Mouse (Mus musculus) limb, embryonic 11.5 days (tissue): ENCODE results near the gene Arap1. TPM values are rescaled to one million over a fixed set of nuclear protein-coding genes. Genes with fewer than 3 reads are reported as not detected.
A peak's percentile ranks its signal among the peaks of the same experiment; 100 is the strongest.

Source experiments
- ATAC-seq: fragments of 200-750 bp; cut with Nextera tagmentation; 2 replicates; pipeline ENCODE4 v1.8.0; 2017; ENCODE audit warnings: low read depth; ENCODE audit not compliant: insufficient number of reproducible peaks, low FRiP score, low TSS enrichment
- DNase-seq: peaks from one replicate; pipeline ENCODE4 v3.0.0-alpha.2; 2015; ENCODE audit warnings: low spot score
- H3K27ac ChIP-seq: fragments of 300-500 bp; sonication (generic); replicated peaks from 2 replicates; pipeline ENCODE4 v1.5.1; 2014; ENCODE audit warnings: low read depth, mild to moderate bottlenecking, low read length
- H3K27me3 ChIP-seq: fragments of 300-500 bp; sonication (generic); 2 replicates; pipeline ENCODE4 v1.6.1; 2014; ENCODE audit warnings: mild to moderate bottlenecking, low read length, mixed read lengths; ENCODE audit not compliant: control insufficient read depth, insufficient read depth
- H3K36me3 ChIP-seq: fragments of 300-500 bp; sonication (generic); 2 replicates; pipeline ENCODE4 v1.6.1; 2014; ENCODE audit warnings: mild to moderate bottlenecking, low read length, moderate library complexity, mixed read lengths; ENCODE audit not compliant: control insufficient read depth, insufficient read depth
- H3K4me1 ChIP-seq: fragments of 300-500 bp; sonication (generic); 2 replicates; pipeline ENCODE4 v1.6.1; 2014; ENCODE audit warnings: low read length, mixed read lengths; ENCODE audit not compliant: control insufficient read depth, insufficient read depth
- H3K4me2 ChIP-seq: fragments of 300-500 bp; sonication (generic); 2 replicates; pipeline ENCODE4 v1.6.1; 2014; ENCODE audit warnings: low read depth, mild to moderate bottlenecking, moderate library complexity; ENCODE audit not compliant: severe bottlenecking
- H3K4me3 ChIP-seq: fragments of 300-500 bp; sonication (generic); 2 replicates; pipeline ENCODE4 v1.5.1; 2014; ENCODE audit warnings: low read depth, low read length
- H3K9ac ChIP-seq: fragments of 300-500 bp; sonication (generic); 2 replicates; pipeline ENCODE4 v1.6.1; 2014; ENCODE audit warnings: mild to moderate bottlenecking, low read length
- H3K9me3 ChIP-seq: fragments of 300-500 bp; sonication (generic); 2 replicates; pipeline ENCODE4 v1.6.1; 2016; ENCODE audit warnings: low read length; ENCODE audit not compliant: control insufficient read depth
- WGBS: fragments of 180-500 bp; shearing (Covaris S2); extraction: QIAGEN DNeasy Blood & Tissue Kit; methylation state at CpG from one replicate; pipeline ENCODE4 v1.1.7; 2014; 5-methylcytosine and 5-hydroxymethylcytosine counted together
- polyA plus RNA-seq: library from polyadenylated mRNA; unstranded; fragments of >200 nt; fragmentation: Nextera tagmentation; extraction: Ambion mirVana; gene quantifications from 2 replicates; pipeline ENCODE4 v1.2.1, GENCODE M21; 2014

Gene Arap1
- polyA plus RNA-seq, 1 experiment from 2014 or later, result 14.3 TPM

- H3K27me3 ChIP-seq, result no peaks in the 10 kb centered on the region
- H3K36me3 ChIP-seq, result 0 out of 2 replicates have a peak, but pooled peaks cover 2% of the 10 kb centered on the region
- peak; percentile 63 for DNase-seq
- H3K27ac ChIP-seq, result peak overlapping the region; percentile 64
- H3K9me3 ChIP-seq, result no peaks in the 10 kb centered on the region
- H3K9ac ChIP-seq, result peak overlapping the region; percentile 32
- 29% methylated on average over 8 of the region's 8 CpGs for whole genome bisulfite sequencing
- peaks cover 23% of the 10 kb centered on the region for H3K4me1 ChIP-seq
- ATAC-seq, result peak; percentile 54
- no peak overlapping the region for H3K4me3 ChIP-seq
- no peak overlapping the region for H3K4me2 ChIP-seq
Measured at GRCm38 (mm10) chr7:101393694-101394504, 46.0 kb downstream of the Arap1 start.

DNA sequence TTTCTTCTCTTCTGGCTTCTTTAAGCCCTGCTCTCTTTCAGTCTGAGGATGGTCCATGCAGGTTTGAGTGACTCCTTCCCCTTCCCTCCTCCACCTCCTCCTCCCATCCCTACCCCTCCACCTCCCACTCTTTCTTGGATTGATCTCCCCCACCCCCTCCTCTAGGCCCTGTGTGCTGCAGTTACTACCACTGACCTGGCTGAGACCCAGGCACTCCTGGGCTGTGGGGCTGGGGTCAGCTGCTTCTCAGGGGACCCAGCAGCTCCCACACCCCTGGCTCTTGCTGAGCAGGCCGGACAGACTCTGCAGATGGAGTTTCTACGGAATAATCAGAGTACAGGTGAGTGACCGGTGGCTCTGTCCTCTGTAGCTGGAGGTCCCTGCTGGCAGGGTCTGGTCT is 46.7 kb downstream of the Arap1 start:
- no peak overlapping the region; the same call in 1 of the 2 replicates for H3K4me2 ChIP-seq
- peak overlapping the region; percentile 64 for H3K27ac ChIP-seq
- no peak overlapping the region for H3K4me3 ChIP-seq
- no peak for DNase-seq
- H3K4me1 ChIP-seq, result peaks cover 23% of the 10 kb centered on the region
- 61% methylated on average over 3 of the region's 3 CpGs for WGBS
- H3K27me3 ChIP-seq, result no peaks in the 10 kb centered on the region
- peaks cover 4% of the 10 kb centered on the region; the same call in 1 of the 2 replicates for H3K36me3 ChIP-seq
- H3K9me3 ChIP-seq, result no peaks in the 10 kb centered on the region
- H3K9ac ChIP-seq, result peak overlapping the region; percentile 32
- ATAC-seq, result no peak

DNA sequence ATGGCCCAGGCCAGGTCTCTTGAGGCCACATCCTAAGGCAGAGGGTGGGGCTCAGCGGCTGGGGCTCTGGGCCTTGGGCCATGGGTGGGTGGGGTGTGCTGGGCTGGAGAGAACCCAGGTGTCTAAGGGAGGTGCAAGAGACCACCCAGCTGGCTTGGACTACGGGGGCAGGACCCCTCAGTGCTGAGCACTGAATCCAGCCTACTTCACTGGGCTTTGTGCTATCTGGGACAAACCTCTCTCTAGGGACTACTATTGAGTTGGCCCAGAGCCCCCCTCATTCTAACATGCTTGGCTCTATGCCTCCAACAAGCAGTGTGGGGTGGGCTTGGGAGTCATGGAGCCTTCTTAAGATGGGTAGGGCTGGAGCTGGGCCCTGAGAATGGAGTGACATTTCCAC is 47.6 kb downstream of the Arap1 start:
- 92% methylated on average over 2 of the region's 2 CpGs for WGBS
- DNase-seq, result no peak
- Histone ChIP-seq H3K4me2 (no peak overlapping the region), H3K27ac (no peak overlapping the region), H3K9ac (no peak overlapping the region), H3K4me1 (peaks cover 23% of the 10 kb centered on the region), H3K9me3 (no peaks in the 10 kb centered on the region), H3K36me3 (peaks cover 4% of the 10 kb centered on the region; the same call in 1 of the 2 replicates), H3K27me3 (no peaks in the 10 kb centered on the region), H3K4me3 (no peak overlapping the region)
- no peak for ATAC-seq

DNA sequence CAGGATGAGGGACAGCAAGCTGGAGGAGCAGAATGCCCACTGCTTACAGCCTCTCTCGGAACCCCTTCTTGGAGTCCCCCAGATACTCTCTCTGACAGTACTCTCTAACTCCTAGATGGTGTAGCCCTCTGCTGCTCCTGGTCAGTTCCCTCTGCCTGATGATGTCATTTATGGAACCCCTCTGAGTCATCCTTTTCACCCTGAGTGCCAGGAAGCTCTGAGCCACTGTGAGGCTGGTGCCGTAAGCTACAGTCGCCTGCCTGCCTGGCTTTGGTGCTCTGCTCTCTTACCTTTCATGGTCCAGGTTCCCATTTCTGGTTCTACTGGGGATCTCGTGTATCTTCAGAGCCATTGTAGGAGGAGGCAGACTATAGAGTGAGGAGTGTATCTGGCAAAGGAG is 49.3 kb downstream of the Arap1 start:
- H3K4me2 ChIP-seq, result no peak overlapping the region
- no peak overlapping the region for H3K27ac ChIP-seq
- DNase-seq, result no peak
- no peaks in the 10 kb centered on the region for H3K9me3 ChIP-seq
- H3K4me1 ChIP-seq, result peaks cover 23% of the 10 kb centered on the region
- ATAC-seq, result no peak
- no peak overlapping the region for H3K4me3 ChIP-seq
- WGBS, result 90% methylated on average over 4 of the region's 4 CpGs
- no peak overlapping the region for H3K9ac ChIP-seq
- H3K27me3 ChIP-seq, result no peaks in the 10 kb centered on the region
- peaks cover 4% of the 10 kb centered on the region; the same call in 1 of the 2 replicates for H3K36me3 ChIP-seq

DNA sequence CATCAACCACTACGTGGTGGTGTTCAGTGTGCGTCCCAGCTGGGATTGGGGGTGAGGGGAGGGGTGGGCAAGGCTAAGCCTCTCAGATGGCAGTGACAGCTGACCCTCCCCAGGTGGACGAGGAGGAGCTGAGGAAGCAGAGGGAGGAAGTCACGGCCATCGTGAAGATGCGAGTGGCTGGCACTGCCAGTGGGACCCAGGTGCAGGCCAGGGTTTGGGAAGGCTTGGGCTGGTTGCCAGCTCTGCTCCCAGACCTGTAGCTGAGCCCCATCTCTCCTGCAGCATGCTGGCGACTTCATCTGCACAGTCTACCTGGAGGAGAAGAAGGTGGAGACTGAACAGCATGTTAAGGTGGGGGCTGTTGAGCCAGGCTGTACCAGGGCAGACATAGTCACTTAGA is 53.6 kb downstream of the Arap1 start:
- Histone ChIP-seq H3K9me3 (no peaks in the 10 kb centered on the region), H3K9ac (no peak overlapping the region), H3K4me3 (no peak overlapping the region), H3K27ac (no peak overlapping the region), H3K4me1 (no peaks in the 10 kb centered on the region), H3K4me2 (no peak overlapping the region), H3K36me3 (peaks cover 8% of the 10 kb centered on the region; the same call in 1 of the 2 replicates), H3K27me3 (no peaks in the 10 kb centered on the region)
- no peak for DNase-seq
- no peak for ATAC-seq
- WGBS, result 80% methylated on average over 7 of the region's 7 CpGs

GRCm38 (mm10) chr7:101403831-101404230 is 56.0 kb downstream of the Arap1 start:
- Histone ChIP-seq H3K27ac (no peak overlapping the region), H3K4me3 (no peak overlapping the region), H3K4me1 (no peaks in the 10 kb centered on the region), H3K9me3 (no peaks in the 10 kb centered on the region), H3K27me3 (no peaks in the 10 kb centered on the region), H3K4me2 (no peak overlapping the region), H3K36me3 (peaks cover 6% of the 10 kb centered on the region; the same call in 1 of the 2 replicates), H3K9ac (no peak overlapping the region)
- ATAC-seq (no peak), DNase-seq (no peak)
- WGBS, result 94% methylated on average over 5 of the region's 5 CpGs

DNA sequence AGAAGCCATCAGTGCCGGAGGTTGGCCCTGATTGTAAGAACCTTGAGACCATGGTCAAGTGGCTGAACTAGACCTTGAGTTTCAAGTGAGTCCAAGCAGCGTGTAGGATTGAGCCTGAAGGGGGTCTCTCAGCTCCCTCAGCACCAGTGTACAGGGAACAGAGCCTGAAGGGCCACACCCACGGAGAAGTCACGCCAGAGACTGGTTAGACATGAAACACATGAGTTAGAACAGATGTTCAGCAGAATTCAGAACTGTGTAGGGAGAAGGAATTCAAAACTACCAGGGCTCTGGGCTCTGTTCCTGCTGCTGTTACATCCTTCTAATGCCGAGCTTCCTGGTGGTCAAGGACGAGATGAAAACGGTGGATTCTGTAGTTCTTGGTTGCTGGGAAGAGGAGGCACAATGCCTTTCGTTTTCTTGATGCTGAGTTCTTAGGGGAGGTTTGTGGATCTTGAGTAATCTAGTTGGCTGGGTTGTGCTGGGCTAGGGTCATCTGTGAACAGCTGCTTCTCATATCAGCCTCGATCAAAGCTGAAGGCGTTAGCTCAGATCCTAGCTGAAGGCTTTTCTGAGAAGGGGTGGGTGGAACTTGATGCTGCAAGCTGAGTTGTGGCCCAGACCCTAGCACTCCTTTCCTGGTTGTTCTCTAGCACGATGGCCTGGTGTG is 62.5 kb downstream of the Arap1 start, which contains the start of gene Gm45837:
Gm45837 (plus strand) TSS at position 620 of the 670 bp plus-strand sequence.
- Histone ChIP-seq H3K9me3 (no peaks in the 10 kb centered on the region), H3K4me1 (peaks cover 6% of the 10 kb centered on the region; the same call in 1 of the 2 replicates), H3K36me3 (no peaks in the 10 kb centered on the region; the same call in 1 of the 2 replicates), H3K4me2 (no peak within 1 kb of the TSS), H3K27ac (no peak within 1 kb of the TSS), H3K27me3 (no peaks in the 10 kb centered on the region), H3K9ac (no peak within 1 kb of the TSS), H3K4me3 (no peak within 1 kb of the TSS)
- ATAC-seq, result no peak
- 79% methylated on average over 11 of the region's 11 CpGs for WGBS
- DNase-seq, result no peak

DNA sequence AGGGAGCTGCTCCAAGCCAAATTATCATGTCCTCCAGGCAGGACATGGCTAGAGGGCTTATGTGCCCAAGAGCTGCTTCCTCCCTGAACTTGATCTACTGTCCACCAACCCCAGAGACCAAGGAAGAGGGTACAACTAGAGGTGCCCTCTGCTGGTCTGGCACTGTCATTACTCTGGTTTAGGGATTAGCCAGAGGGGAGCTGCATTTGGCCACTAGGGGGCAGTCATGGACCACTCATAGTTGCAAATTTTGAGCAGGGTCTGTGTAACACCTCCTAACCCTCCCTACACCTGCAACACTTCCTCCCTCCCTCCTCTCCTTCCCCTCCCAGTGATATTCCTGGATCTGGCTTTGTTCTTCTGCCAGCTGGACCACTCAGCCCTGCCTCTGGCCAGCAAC is 64.9 kb downstream of the Arap1 start:
- no peaks in the 10 kb centered on the region for H3K27me3 ChIP-seq
- H3K9ac ChIP-seq, result no peak overlapping the region
- no peak overlapping the region for H3K4me2 ChIP-seq
- no peaks in the 10 kb centered on the region for H3K9me3 ChIP-seq
- H3K4me3 ChIP-seq, result no peak overlapping the region
- no peak overlapping the region for H3K27ac ChIP-seq
- DNase-seq (peak; percentile 94), ATAC-seq (peak; percentile 29; the same call in 1 of the 2 replicates)
- H3K4me1 ChIP-seq, result peaks cover 6% of the 10 kb centered on the region; the same call in 1 of the 2 replicates
- H3K36me3 ChIP-seq, result no peaks in the 10 kb centered on the region; the same call in 1 of the 2 replicates
